Mouse (Mus musculus): ENCODE data around the gene Kcna5. TPM values are rescaled to one million over a fixed set of nuclear protein-coding genes. Genes with fewer than 3 reads are reported as not detected.

Gene Kcna5
- polyA plus RNA-seq (2012; rRNA removed), result 2.0 and 2.3 TPM in 2 replicates

DNA sequence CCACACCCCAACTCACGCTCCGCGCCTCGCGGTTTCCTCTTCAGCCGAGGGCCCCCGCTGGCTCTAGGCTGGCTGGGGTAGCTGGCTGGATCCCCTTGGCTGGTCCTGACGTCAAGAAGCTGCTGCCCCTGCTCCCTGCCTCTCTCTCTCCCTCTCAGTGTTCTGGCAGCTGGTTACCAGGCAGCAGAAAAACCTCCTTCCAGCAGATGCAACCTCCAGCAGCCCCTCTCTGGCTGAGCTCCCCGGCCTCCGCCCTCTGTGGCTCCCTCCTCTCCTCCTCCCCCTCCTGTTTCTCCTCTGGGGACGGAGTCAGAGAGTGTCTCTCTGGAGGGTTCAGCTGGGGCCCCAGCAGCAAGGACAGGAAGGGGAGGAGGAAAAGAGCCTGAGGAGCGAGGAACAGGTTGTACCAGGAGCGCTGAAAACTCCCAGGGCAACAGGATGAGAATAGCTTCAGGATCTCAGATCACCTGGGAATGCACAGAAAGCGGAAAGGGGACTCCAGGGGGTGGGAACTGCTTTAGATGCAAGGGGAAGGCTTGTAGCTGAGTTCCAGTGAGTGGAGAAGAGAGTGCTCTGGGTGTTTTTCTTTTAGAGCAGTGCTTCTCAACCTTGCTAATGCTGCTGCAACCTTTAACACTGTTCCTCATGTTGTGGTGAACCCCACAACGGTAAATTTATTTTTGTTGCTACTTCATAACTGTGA is at the start of gene Kcna5:
Gene Kcna5, minus strand, starts transcription at position 205 of the 703 bp plus-strand sequence.
- TF ChIP-seq CTCF (IDR thresholded peaks at IDR 0.05; ENCODE audit: borderline replicate concordance, extremely low read depth, insufficient read depth, insufficient read length), result no peak
- no peak for TF ChIP-seq POLR2A (IDR thresholded peaks at IDR 0.05; ENCODE audit: borderline replicate concordance, extremely low read depth, insufficient read depth, insufficient read length, poor library complexity, severe bottlenecking)
- peak; percentile 72 for DNase-seq (ENCODE audit: low read depth)

DNA sequence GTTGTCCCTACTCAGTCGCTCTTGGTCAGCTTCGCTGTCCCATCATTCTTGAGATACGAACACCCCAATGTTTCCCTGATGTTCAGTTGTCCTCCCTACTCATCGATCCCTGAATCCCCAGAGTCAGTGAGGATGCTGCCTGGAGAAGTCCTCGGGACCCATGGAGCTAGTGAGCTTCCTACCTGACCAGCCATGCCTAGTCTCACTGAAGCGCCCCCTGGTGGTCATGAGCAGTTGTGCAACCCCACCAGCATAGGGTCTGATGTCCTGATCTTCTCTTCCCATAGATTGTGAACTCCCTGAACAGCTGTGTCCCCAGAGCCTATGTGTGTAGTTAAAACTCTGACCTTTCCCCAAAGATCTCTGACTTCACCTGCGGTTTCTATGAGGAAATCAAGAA is 47.9 kb upstream of the Kcna5 start:
- TF ChIP-seq POLR2A (IDR thresholded peaks at IDR 0.05; ENCODE audit: borderline replicate concordance, extremely low read depth, insufficient read depth, insufficient read length, poor library complexity, severe bottlenecking) (no peak), CTCF (IDR thresholded peaks at IDR 0.05; ENCODE audit: borderline replicate concordance, extremely low read depth, insufficient read depth, insufficient read length) (peak; percentile 61; the same call in 1 of the 2 replicates)
- no peak for DNase-seq (ENCODE audit: low read depth)

GRCm38 (mm10) chr6:126581632-126582031 is 46.4 kb upstream of the Kcna5 start:
- peak; percentile 31 for DNase-seq (ENCODE audit: low read depth)
- TF ChIP-seq CTCF (IDR thresholded peaks at IDR 0.05; ENCODE audit: borderline replicate concordance, extremely low read depth, insufficient read depth, insufficient read length), result no peak
- TF ChIP-seq POLR2A (IDR thresholded peaks at IDR 0.05; ENCODE audit: borderline replicate concordance, extremely low read depth, insufficient read depth, insufficient read length, poor library complexity, severe bottlenecking), result no peak

GRCm38 (mm10) chr6:126580571-126580970 is 45.4 kb upstream of the Kcna5 start:
- TF ChIP-seq CTCF (IDR thresholded peaks at IDR 0.05; ENCODE audit: borderline replicate concordance, extremely low read depth, insufficient read depth, insufficient read length) (no peak), POLR2A (IDR thresholded peaks at IDR 0.05; ENCODE audit: borderline replicate concordance, extremely low read depth, insufficient read depth, insufficient read length, poor library complexity, severe bottlenecking) (no peak)

GRCm38 (mm10) chr6:126577415-126577814 is 42.2 kb upstream of the Kcna5 start:
- TF ChIP-seq POLR2A (IDR thresholded peaks at IDR 0.05; ENCODE audit: borderline replicate concordance, extremely low read depth, insufficient read depth, insufficient read length, poor library complexity, severe bottlenecking) (no peak), CTCF (IDR thresholded peaks at IDR 0.05; ENCODE audit: borderline replicate concordance, extremely low read depth, insufficient read depth, insufficient read length) (no peak)
- DNase-seq (ENCODE audit: low read depth), result no peak

More at GRCm38 (mm10) chr6:126580571-126580970, 45.4 kb upstream of the Kcna5 start:
- no peak for DNase-seq (ENCODE audit: low read depth)

- TF ChIP-seq CTCF (IDR thresholded peaks at IDR 0.05; ENCODE audit: borderline replicate concordance, extremely low read depth, insufficient read depth, insufficient read length) (no peak), POLR2A (IDR thresholded peaks at IDR 0.05; ENCODE audit: borderline replicate concordance, extremely low read depth, insufficient read depth, insufficient read length, poor library complexity, severe bottlenecking) (no peak)
- DNase-seq (ENCODE audit: low read depth), result no peak
Measured at GRCm38 (mm10) chr6:126576566-126576965, 41.4 kb upstream of the Kcna5 start.

- TF ChIP-seq CTCF (IDR thresholded peaks at IDR 0.05; ENCODE audit: borderline replicate concordance, extremely low read depth, insufficient read depth, insufficient read length) (no peak), POLR2A (IDR thresholded peaks at IDR 0.05; ENCODE audit: borderline replicate concordance, extremely low read depth, insufficient read depth, insufficient read length, poor library complexity, severe bottlenecking) (no peak)
- no peak for DNase-seq (ENCODE audit: low read depth)
Measured at GRCm38 (mm10) chr6:126574778-126575177, 39.6 kb upstream of the Kcna5 start.

DNA sequence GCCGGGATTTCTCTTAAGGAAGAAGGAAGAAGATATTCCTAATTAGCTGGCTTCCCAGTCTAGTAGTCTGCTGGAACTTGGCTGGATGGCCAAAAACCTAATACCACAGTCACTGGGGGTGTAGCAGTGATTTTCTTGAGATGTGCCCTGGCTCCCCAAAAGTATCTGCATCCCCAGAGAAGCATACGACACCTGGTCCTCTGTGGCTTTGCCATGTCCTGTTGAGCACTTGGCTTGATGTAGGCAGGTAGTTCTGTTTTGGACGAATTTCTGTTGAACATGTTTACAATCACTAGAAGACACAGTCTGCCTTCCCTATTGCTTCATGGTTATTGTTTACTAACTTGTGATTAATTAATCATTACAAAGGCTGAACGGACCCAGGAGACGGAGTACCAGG is 37.8 kb upstream of the Kcna5 start:
- no peak for DNase-seq (ENCODE audit: low read depth)
- TF ChIP-seq CTCF (IDR thresholded peaks at IDR 0.05; ENCODE audit: borderline replicate concordance, extremely low read depth, insufficient read depth, insufficient read length) (no peak), POLR2A (IDR thresholded peaks at IDR 0.05; ENCODE audit: borderline replicate concordance, extremely low read depth, insufficient read depth, insufficient read length, poor library complexity, severe bottlenecking) (no peak)

- TF ChIP-seq CTCF (IDR thresholded peaks at IDR 0.05; ENCODE audit: borderline replicate concordance, extremely low read depth, insufficient read depth, insufficient read length) (no peak), POLR2A (IDR thresholded peaks at IDR 0.05; ENCODE audit: borderline replicate concordance, extremely low read depth, insufficient read depth, insufficient read length, poor library complexity, severe bottlenecking) (no peak)
- no peak for DNase-seq (ENCODE audit: low read depth)
Measured at GRCm38 (mm10) chr6:126569809-126570208, 34.6 kb upstream of the Kcna5 start.

DNA sequence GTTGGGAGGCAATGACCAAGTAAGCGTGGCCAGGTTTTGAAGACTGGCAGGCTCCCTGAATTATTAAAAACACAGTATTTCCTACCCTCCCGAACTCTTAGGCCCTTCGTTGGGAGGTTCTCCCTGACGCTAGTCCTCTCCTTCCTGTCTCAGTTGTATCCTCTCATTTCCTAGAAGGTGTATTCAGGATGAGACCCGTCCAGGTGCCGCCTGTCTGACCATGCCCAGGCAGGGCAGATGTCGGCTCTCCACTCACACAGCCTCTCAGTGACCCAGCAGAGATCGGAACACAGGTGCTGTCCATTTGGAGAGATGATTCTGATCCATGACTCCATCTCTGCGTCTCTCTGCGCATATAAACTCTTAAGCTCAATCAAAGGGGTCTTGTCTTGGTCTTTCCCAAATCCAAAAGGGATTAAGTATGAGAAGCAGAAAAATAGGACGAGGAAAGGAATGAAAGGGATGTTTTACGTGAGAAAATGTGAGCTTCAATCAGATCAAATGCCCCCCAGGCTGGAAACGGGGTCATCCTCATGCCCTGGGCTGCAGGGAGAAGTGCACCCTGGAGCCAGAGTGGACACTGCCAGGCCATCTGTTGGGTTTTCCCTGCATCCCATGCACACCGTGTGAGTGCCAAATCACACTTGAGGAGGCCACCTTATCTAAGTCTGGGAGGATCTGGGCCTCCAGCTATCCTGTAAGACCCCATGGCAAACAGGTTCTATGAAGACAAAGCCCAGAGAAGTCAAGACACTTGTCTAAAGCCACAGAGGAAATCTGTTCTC is 33.0 kb upstream of the Kcna5 start:
- DNase-seq (ENCODE audit: low read depth), result no peak
- TF ChIP-seq POLR2A (IDR thresholded peaks at IDR 0.05; ENCODE audit: borderline replicate concordance, extremely low read depth, insufficient read depth, insufficient read length, poor library complexity, severe bottlenecking) (no peak), CTCF (IDR thresholded peaks at IDR 0.05; ENCODE audit: borderline replicate concordance, extremely low read depth, insufficient read depth, insufficient read length) (no peak)

DNA sequence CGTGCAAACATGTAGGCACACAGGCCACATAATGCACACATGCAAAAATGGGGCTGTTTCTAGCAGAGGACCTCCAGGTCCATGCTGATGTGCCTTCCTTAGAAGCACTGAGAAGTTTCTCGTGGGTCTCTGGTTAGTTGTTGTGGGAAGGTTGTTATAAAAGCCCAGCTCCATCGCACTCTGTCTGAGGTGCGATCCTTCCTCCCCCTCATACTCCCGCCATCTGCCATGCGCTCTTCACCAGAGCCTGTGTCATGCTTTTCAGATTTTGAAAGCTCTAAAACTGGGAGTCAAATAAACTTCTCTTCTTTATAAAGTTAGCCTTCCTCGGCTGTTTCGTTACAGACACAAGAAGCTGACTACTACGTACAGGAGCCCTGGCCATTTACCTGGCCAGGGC is 32.1 kb upstream of the Kcna5 start:
- TF ChIP-seq CTCF (IDR thresholded peaks at IDR 0.05; ENCODE audit: borderline replicate concordance, extremely low read depth, insufficient read depth, insufficient read length) (no peak), POLR2A (IDR thresholded peaks at IDR 0.05; ENCODE audit: borderline replicate concordance, extremely low read depth, insufficient read depth, insufficient read length, poor library complexity, severe bottlenecking) (no peak)
- no peak for DNase-seq (ENCODE audit: low read depth)
